Mouse (Mus musculus) ES-Bruce4 (cell line): ENCODE measurements at regions not wholly inside any gene's neighbourhood (a gene's known extent, or its start where the extent isn't known, plus 50 kb on each side); places are given as distances from the start of the nearest gene placed in this dataset.

Experiments used
- H3K27ac ChIP-seq: 2 replicates; pipeline ENCODE4 v1.5.1; 2012; ENCODE audit warnings: low read length, inconsistent platforms; ENCODE audit not compliant: insufficient read depth
- H3K27me3 ChIP-seq: 2 replicates; pipeline ENCODE4 v1.6.1; 2012; ENCODE audit warnings: mild to moderate bottlenecking, low read length, inconsistent platforms; ENCODE audit not compliant: control insufficient read depth, poor library complexity, insufficient read depth, severe bottlenecking
- H3K36me3 ChIP-seq: 2 replicates; pipeline ENCODE4 v1.6.1; 2012; ENCODE audit warnings: inconsistent platforms, mild to moderate bottlenecking, low read length, moderate library complexity; ENCODE audit not compliant: control insufficient read depth, poor library complexity, insufficient read depth, severe bottlenecking
- H3K4me1 ChIP-seq: one replicate; pipeline ENCODE4 v1.8.1; 2011; ENCODE audit warnings: low read length; ENCODE audit not compliant: control insufficient read depth, insufficient read depth
- H3K4me3 ChIP-seq: 2 replicates; pipeline ENCODE4 v1.5.1; 2011; ENCODE audit warnings: low read depth, mild to moderate bottlenecking, low read length
- H3K9ac ChIP-seq: 2 replicates; pipeline ENCODE4 v1.6.1; 2012; ENCODE audit warnings: low read depth, mild to moderate bottlenecking, inconsistent platforms; ENCODE audit not compliant: poor library complexity, severe bottlenecking
- H3K9me3 ChIP-seq: replicated peaks from 2 replicates; pipeline ENCODE4 v1.6.1; 2012; ENCODE audit warnings: mild to moderate bottlenecking, low read length, inconsistent platforms; ENCODE audit not compliant: control insufficient read depth, poor library complexity, insufficient read depth, severe bottlenecking
- CTCF ChIP-seq: IDR thresholded peaks from one replicate; pipeline ENCODE4 v1.8.1; 2011; ENCODE audit warnings: low read depth, low read length
- EP300 ChIP-seq: IDR thresholded peaks from 2 replicates; pipeline ENCODE4 v1.6.1; 2011; ENCODE audit warnings: low read depth, low read length; ENCODE audit not compliant: insufficient read depth
- POLR2A ChIP-seq: IDR thresholded peaks from one replicate; pipeline ENCODE4 v1.8.1; 2011; ENCODE audit warnings: low read length; ENCODE audit not compliant: insufficient read depth

DNA sequence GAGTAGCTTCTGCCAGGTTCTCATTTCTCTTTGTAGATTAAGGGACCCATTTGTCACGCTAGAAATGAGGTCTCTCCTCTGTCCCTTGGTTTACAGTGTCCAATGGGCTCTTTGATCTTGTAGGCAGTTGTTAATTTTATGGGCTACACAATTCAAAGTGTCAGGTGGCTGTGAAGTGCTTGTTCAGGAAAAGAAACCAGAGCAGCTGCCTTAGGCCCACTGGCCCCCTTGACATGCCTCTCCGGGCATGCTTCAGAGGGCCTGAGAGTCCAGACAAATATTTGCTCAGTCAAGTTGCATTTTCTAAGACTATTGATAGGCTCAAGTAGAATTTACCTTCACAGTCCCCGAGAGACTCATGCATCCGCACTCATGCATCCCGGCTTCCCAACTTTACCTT, 94.0 kb downstream of the Ackr3 start:
- no peaks in the 10 kb centered on the region; the same call in 1 of the 2 replicates for H3K27me3 ChIP-seq
- no peak overlapping the region for H3K4me3 ChIP-seq
- H3K27ac ChIP-seq: no peak overlapping the region
- no peaks in the 10 kb centered on the region for H3K9me3 ChIP-seq
- no peaks in the 10 kb centered on the region for H3K36me3 ChIP-seq
- TF ChIP-seq EP300 (no peak), CTCF (no peak), POLR2A (no peak)
- no peaks in the 10 kb centered on the region for H3K4me1 ChIP-seq
- no peak overlapping the region for H3K9ac ChIP-seq

DNA sequence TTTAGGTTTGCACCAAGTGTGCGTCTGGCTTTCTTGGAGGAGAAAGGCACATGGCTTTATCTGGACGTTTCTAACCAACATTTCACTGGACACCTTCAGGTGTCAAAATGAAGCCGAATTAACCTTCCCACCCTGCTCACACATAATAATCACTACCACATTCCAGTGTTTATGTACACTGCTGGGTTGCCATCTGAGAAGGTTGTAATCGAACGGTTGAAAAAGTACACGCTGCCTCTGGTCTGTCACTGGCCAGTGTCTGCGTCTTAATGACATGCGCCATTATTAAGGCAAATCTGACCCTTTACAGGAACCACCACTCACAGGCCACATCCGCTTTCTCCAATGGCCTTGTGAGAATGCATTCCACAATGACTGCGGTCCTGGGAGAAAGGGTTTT, 96.4 kb downstream of the Ackr3 start:
- H3K9ac ChIP-seq: no peak overlapping the region
- TF ChIP-seq EP300: no peak
- TF ChIP-seq POLR2A: no peak
- TF ChIP-seq CTCF: no peak
- no peaks in the 10 kb centered on the region for H3K36me3 ChIP-seq
- no peaks in the 10 kb centered on the region for H3K4me1 ChIP-seq
- H3K4me3 ChIP-seq: no peak overlapping the region
- no peaks in the 10 kb centered on the region for H3K9me3 ChIP-seq
- H3K27ac ChIP-seq: no peak overlapping the region
- H3K27me3 ChIP-seq: no peaks in the 10 kb centered on the region

- H3K36me3 ChIP-seq: no peaks in the 10 kb centered on the region
- H3K4me3 ChIP-seq: no peak overlapping the region
- H3K9ac ChIP-seq: no peak overlapping the region
- TF ChIP-seq EP300 (no peak), CTCF (no peak), POLR2A (no peak)
- no peaks in the 10 kb centered on the region for H3K9me3 ChIP-seq
- no peak overlapping the region for H3K27ac ChIP-seq
- no peaks in the 10 kb centered on the region for H3K27me3 ChIP-seq
- H3K4me1 ChIP-seq: no peaks in the 10 kb centered on the region
These were observed 100.6 kb downstream of the Ackr3 start for GRCm38 (mm10) chr1:90304331-90304730.

GRCm38 (mm10) chr1:90311016-90311415, 107.2 kb downstream of the Ackr3 start:
- no peaks in the 10 kb centered on the region for H3K36me3 ChIP-seq
- no peak for TF ChIP-seq POLR2A
- TF ChIP-seq CTCF: no peak
- no peak for TF ChIP-seq EP300
- no peak overlapping the region for H3K27ac ChIP-seq
- H3K27me3 ChIP-seq: no peaks in the 10 kb centered on the region
- no peak overlapping the region for H3K4me3 ChIP-seq
- H3K4me1 ChIP-seq: no peaks in the 10 kb centered on the region
- H3K9me3 ChIP-seq: no peaks in the 10 kb centered on the region
- no peak overlapping the region for H3K9ac ChIP-seq

DNA sequence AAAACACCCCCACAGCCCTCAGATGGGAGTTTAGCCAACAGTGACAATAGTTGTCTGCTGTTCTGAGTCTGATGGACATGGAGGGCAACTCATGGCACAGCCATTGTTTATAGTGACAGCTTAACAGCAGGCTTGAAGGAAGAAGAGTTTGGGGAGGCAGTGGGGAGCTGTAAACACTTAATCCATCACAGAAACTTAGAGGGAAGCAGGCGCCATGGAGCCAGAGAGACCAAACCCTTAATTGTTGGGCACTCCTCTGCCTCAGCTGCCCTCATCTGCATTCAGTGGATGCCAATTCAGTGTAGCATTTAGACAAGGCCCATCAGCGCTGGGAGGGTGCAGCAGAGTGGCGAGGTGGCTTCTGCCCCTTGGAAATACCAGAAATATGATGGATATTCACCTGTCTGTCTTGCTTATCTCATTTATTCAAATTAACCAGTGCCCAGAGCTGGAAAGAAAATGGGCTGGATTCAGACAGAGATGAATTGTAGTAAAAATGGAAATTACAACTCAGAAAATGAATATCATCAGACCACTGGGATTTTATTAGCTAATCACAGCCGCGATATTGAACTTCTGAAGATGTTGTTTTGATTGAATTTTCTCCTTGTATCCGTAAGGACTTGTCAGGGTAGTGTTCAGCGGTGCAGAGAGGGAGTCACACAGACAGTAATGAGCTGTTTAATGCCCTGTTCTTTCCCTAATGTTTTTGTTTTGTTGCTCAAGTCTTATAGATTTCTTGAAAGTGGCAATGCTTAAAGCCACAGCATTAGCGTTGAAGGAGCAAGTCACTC, 108.1 kb downstream of the Ackr3 start:
- H3K27ac ChIP-seq: no peak overlapping the region
- H3K4me1 ChIP-seq: no peaks in the 10 kb centered on the region
- H3K9ac ChIP-seq: no peak overlapping the region
- TF ChIP-seq POLR2A (no peak), EP300 (no peak), CTCF (no peak)
- H3K27me3 ChIP-seq: no peaks in the 10 kb centered on the region
- no peaks in the 10 kb centered on the region for H3K36me3 ChIP-seq
- H3K4me3 ChIP-seq: no peak overlapping the region
- H3K9me3 ChIP-seq: no peaks in the 10 kb centered on the region

DNA sequence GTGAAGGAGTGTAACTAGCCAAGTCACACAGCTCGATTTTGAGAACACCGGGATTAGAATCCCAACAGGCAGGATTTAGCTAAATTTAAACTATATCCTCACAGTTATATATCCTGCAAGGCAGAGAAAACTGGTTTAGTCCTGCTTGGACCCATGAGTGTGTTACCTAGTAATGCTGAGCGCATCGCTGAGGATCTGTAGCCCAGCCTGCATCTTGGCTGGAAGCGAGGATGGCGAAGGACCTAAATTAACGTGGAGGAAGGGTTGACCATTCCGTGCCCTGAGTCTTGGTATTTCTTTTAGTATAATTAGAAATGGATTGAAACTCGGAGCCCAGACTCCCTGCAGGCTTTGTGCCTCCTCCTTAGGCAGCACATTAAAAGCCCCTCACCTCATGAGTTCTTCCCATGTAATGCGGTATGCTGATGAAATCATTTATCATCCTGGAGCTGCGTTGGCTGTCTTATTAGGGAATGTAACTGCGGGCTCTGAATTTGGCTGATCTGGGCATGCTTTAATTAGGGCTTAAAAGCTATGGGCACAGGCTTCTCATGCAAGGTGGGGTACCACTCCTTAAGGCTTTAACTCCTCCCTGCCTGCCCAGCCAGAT, 110.1 kb downstream of the Ackr3 start:
- Histone ChIP-seq H3K4me1 (no peaks in the 10 kb centered on the region), H3K9ac (no peak overlapping the region), H3K27ac (no peak overlapping the region), H3K9me3 (no peaks in the 10 kb centered on the region), H3K36me3 (no peaks in the 10 kb centered on the region), H3K4me3 (no peak overlapping the region), H3K27me3 (no peaks in the 10 kb centered on the region)
- TF ChIP-seq CTCF (no peak), POLR2A (no peak), EP300 (no peak)
